ENCODE assay signal across 11 mouse cellular contexts in the genomic region with DNA sequence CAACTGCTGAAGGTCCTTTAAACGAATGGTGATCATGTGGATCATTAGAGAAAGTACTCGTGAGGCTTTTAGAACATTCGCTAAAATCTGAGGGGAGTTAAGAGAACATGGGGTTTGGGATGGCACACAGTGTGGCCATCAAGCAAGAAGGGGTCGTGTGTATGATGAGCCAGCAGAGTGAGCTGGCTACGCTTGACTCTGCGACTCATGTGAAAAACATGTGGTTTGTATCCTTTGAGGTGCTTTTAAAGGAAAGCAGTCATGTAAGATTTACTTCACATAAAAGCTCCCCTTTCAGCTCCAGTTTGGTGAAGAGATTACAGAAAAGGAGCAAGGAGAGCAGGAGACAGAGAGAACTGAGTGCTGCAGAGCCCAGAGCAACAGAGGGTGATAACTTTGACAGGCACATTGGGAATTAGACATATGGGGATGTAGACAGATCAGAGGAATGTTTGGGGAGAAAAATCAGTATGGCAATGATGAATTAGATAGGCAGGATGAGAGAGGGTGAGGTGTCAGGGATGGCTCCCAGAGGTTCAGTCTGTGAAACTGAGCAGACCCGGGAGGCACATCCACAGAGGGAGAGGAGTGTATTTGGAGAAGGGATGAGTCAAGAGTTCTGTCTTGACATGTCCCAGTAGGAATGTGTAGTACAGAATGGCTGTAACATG.
DNase-seq lines count a peak whose midpoint lies in the region; ATAC-seq lines count a peak whose summit lies in the region.
"Had no signal": no experiment of that assay in that cellular context is flagged by ENCODE, and none has a peak within 500 bp of the region (broad histone marks: within the 10 kb centered on the region; RNA-seq: fewer than 3 reads in every experiment).

No protein-coding gene starts in this region.

- no peaks in the 10 kb centered on the region for H3K9me3 ChIP-seq in liver, embryonic 12.5 days (replicated peaks)
- H3K9me3 ChIP-seq in embryonic facial prominence, embryonic 10.5 days = no peaks in the 10 kb centered on the region
- no peaks in the 10 kb centered on the region for H3K9me3 ChIP-seq in limb, embryonic 12.5 days
- H3K9me3 ChIP-seq: hindbrain, embryonic 12.5 days had no signal

- no peaks in the 10 kb centered on the region for H3K27me3 ChIP-seq in liver, embryonic 12.5 days (replicated peaks)
- no peaks in the 10 kb centered on the region for H3K27me3 ChIP-seq in embryonic facial prominence, embryonic 10.5 days (replicated peaks; ENCODE audit: low read depth, poor library complexity, severe bottlenecking)
- no peaks in the 10 kb centered on the region for H3K27me3 ChIP-seq in limb, embryonic 12.5 days
- H3K27me3 ChIP-seq: hindbrain, embryonic 12.5 days had no signal

- H3K9ac ChIP-seq in liver, embryonic 12.5 days = no peak overlapping the region
- H3K9ac ChIP-seq in limb, embryonic 12.5 days (replicated peaks) = no peak overlapping the region
- H3K9ac ChIP-seq: hindbrain, embryonic 12.5 days had no signal

- ATAC-seq in liver, embryonic 12.5 days = no peak
- ATAC-seq in limb, embryonic 12.5 days (ENCODE audit: insufficient number of reproducible peaks, insufficient read depth, low FRiP score, low TSS enrichment, low read depth) = peak; percentile 58
- ATAC-seq: activated CD4-positive, CD25-positive, alpha-beta regulatory T cell, adult 4 months had no signal

- H3K4me3 ChIP-seq in liver, embryonic 12.5 days = no peak overlapping the region
- H3K4me3 ChIP-seq in embryonic facial prominence, embryonic 10.5 days = no peak overlapping the region
- H3K4me3 ChIP-seq in limb, embryonic 12.5 days (replicated peaks) = no peak overlapping the region
- H3K4me3 ChIP-seq: hindbrain, embryonic 12.5 days had no signal

- no peaks in the 10 kb centered on the region for H3K4me1 ChIP-seq in liver, embryonic 12.5 days
- H3K4me1 ChIP-seq in embryonic facial prominence, embryonic 10.5 days = peaks cover 31% of the 10 kb centered on the region
- H3K4me1 ChIP-seq in limb, embryonic 12.5 days (replicated peaks) = peaks cover 32% of the 10 kb centered on the region
- H3K4me1 ChIP-seq: hindbrain, embryonic 12.5 days had no signal

- WGBS in liver, embryonic 12.5 days (ENCODE audit: insufficient replicate concordance) = 54% methylated on average over 7 of the region's 7 CpGs
- 73% methylated on average over 7 of the region's 7 CpGs for WGBS in embryonic facial prominence, embryonic 10.5 days
- WGBS in limb, embryonic 12.5 days = 31% methylated on average over 7 of the region's 7 CpGs

- DNase-seq in liver = peak; percentile 7
- DNase-seq in Muller cell, postnatal 12 days (ENCODE audit: inconsistent ontology term) = peak; percentile 25
- DNase-seq in embryonic facial prominence, embryonic 10.5 days (ENCODE audit: low spot score) = peak; percentile 9
- DNase-seq in urinary bladder, postnatal 25 days (ENCODE audit: low spot score) = no peak
- DNase-seq in gastrocnemius, postnatal 4 days (ENCODE audit: low spot score in 2 of 2) = no peak
- DNase-seq: kidney, postnatal 36 days; right cerebral cortex, adult 18-20 months had no signal

- no peaks in the 10 kb centered on the region for H3K36me3 ChIP-seq in liver, embryonic 12.5 days
- no peaks in the 10 kb centered on the region for H3K36me3 ChIP-seq in embryonic facial prominence, embryonic 10.5 days (replicated peaks)
- no peaks in the 10 kb centered on the region for H3K36me3 ChIP-seq in limb, embryonic 12.5 days
- H3K36me3 ChIP-seq: hindbrain, embryonic 12.5 days had no signal

- no peak overlapping the region for H3K27ac ChIP-seq in liver, embryonic 12.5 days
- H3K27ac ChIP-seq in embryonic facial prominence, embryonic 10.5 days (replicated peaks) = peak overlapping the region; percentile 57
- peak overlapping the region; percentile 60 for H3K27ac ChIP-seq in limb, embryonic 12.5 days
- H3K27ac ChIP-seq: hindbrain, embryonic 12.5 days had no signal

- H3K4me2 ChIP-seq in liver, embryonic 12.5 days = no peak overlapping the region
- H3K4me2 ChIP-seq in limb, embryonic 12.5 days = no peak overlapping the region
- H3K4me2 ChIP-seq: hindbrain, embryonic 12.5 days had no signal

Comparison
In these comparisons a context has a peak if more than half of its experiments do, and no peak if none do; other contexts are left out.
1. DNase-seq: peak in liver (single experiment), Muller cell, postnatal 12 days (single experiment) and embryonic facial prominence, embryonic 10.5 days (single experiment); none in urinary bladder, postnatal 25 days (single experiment) and gastrocnemius, postnatal 4 days (0 of 2).